Mouse (Mus musculus) cerebellum, postnatal 10 days (tissue): Measurements from ENCODE around the gene Elmo1.

ENCODE experiments used
- DNase-seq, 2 experiments: peaks; one replicate each; pipeline ENCODE4 v3.0.0; 2021; ENCODE audit warnings: mixed read lengths in 2 of 2

The Elmo1 gene

DNA sequence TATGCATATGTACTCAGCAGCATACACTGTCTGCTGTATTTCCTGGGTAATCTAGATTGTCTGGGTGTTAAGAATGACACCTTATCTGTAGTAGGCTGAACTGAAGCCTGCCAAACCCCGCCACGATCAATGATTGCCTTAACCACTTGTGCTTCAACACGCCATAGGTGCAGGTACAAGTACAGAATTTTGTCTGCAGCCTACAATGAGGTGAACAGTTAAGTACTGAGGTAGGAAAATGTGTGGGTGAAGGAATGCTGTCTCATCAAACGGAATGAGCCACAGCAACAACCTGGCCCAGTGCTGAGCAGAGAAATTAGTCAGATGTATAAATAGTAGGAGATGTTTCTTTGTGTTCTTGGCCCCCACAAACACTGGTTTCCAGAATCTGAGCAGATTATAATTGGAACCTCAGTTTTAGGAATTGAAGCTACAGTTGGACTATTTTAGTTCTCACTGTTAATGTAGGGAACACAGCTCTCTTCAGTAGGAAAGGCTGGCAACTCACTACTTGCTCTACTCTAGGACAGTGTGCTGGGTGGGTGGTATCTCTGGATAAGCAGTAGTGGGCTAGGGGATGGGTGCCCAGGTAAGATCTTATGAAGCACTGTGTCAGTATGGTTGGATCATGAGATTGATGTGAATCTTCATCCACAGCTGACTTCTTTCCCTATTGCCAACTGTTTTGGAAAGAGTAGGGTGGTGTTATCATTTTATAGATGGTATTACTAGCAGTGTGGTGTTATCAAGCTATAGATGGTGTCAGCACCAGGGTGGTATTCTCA, 4.7 kb downstream of the Elmo1 start:
- DNase-seq: no peak

DNA sequence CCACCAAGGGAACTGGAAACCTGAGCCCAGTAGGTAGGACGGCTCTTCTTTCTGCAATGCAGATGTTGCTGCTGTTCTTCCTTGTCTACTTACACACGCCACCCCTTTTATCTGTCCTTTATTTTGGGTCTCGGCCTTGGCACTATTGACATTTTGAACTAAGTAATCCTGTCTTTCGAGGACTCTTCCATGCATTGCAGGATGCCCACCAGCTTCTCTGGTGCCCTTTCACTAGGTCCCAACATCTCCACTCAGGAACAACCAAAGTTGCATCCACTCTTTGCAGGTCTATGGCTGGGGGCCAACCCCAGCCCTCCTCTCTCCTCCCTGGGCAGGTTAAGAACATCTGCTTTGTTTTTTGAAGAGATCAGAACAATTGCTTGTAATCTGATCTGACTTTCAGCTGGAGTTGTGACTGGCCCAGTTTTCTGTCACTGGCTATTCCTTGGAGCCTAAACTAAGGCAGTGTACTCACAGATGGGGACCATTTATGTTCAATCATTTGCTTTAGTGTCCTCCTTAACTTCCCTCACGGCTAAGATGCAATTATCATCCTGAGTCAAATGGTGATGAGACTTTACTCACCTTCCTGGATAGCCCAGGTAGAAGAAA, 6.7 kb downstream of the Elmo1 start:
- DNase-seq: no peak

DNA sequence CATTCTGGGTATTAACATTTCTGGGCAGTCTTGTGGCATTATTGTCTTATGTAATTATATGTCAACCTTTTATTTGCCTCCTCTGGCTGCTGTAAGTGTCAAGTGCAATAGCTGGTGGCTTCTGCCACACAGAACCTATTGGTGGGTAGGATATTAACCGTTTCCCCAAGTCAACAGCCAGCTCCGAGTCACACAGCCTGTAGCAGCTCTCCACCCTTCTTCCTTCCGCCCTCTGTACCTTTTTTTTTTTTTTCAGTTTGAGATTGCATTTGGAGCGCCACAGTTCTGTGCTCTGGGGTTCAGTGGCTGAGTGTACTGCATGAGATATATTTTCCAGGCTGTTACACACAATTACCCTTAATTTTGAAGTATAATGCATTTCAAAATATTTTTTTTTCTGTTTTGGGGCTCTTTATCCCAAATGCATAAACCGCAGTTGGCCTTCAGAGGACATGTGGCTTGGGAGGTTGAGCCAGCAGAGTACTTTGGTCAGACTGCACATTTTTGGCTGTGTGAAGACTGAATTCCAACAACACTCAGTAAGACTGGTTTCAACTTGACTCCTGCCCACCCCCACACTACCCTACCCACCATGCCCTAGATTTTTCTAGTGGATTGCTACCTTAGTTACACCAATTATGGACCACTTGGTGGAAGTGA, 7.7 kb downstream of the Elmo1 start:
- DNase-seq: no peak

DNA sequence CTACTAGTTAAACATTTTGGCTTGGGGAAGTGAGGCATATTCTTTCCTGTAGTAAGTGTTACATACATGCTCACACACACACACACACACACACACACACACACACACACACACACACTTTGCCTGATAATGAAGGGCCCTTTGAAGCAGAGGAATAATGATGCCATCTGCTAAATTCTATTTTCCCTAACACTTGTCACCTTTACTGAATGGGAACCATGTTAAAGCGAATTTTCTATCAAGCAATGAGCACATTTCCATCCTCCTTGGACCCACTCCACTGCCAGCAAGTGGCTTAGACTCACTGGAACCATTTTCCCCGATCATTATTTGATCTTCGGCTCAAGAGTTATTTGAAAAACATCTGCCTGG, 8.2 kb downstream of the Elmo1 start:
- DNase-seq: no peak

DNA sequence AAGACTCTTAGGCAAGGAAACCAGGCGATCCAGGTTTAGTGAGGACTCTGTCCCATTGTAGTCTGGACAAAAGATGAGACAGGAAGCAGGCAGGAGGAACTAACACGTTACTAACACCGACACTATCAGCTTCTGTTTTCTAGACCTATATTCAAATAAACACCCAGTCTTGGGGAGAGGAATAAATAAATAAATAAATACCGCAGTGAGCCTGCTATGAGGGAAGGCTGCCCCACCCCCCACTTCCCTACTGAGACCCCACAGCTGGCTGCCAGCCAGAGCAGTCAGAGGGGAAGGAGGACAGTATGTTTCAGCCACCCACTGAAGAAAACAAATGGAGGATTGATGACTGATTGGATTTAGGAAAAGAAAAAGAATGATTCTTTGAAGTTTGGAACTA, 9.2 kb downstream of the Elmo1 start:
- peak; percentile 28 to 41 for DNase-seq

DNA sequence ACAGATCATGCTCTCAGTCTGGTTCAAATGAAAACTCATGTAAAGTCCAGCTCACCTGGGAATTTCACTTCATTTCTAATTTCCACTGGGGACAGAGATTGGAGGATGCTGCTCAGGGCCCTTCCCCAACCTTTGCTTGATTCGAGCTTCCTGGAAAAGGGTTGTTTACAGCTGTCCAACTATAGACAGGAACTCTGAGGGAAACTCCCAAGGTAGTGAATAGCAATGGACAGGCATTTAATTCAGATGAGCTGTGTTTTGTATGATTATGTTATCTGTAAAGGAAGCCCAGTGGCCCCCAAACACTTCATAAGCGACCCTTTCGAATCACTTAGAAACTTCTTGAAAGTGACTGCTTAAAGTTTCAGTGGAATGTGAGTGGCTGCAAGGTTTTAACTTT, 10.0 kb downstream of the Elmo1 start:
- no peak for DNase-seq

DNA sequence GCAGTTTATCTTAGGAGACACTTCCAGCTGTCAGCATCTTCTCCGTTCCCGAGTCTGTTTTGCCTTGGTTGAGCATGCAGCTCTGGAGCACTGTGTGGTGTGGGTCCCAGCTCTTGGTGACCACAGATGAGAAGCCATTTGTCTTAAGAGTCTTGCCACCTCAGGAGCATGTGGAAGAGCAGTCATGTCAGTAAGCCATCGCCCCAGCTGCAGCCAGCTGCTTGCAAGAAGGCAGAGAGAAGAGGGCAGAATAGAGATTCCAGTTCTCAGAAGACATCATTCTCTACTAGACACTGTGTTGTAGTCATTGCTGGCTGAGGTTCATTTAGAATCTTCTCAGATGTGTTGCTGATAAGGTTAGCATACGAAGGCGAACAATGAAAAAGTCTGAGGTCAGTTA, 11.3 kb downstream of the Elmo1 start:
- DNase-seq: no peak

DNA sequence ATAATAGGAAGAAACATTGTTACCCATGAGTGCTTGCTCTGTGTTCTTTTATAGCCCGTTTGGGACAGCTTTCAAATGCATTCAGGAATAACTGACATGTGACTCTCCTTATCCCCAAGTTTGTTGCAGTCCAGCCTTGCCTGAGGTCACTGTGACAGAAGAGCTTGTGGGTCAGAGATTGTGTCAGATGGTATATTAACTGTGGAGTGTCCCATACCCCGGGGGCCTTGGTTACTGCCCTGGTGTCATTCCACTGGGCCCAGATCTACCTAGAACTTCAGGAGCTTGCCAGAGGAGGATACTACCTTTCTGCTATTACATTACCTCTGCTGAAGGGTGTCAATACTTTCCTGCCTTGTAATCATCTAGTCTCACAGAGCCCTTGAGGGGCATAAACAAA, 14.4 kb downstream of the Elmo1 start:
- DNase-seq: no peak

DNA sequence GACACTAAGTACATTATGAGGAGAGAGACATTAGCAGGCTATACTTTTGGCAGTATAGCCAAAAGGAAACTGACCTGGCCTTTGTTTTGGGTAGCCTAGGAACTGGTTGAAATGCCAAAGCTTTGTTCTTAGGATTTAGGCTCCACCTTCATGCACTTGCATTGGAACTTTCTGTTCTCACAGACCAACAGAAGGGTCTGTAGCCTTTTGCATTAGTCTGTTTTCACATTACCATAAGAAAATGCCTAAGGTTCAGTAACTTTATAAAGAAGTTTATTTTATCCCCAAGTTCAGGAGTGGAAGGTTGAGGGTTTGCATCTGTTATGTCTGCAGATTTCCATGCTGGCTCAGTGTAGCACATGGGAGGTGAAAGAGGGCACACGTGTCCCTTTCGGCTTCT, 15.6 kb downstream of the Elmo1 start:
- DNase-seq: no peak

DNA sequence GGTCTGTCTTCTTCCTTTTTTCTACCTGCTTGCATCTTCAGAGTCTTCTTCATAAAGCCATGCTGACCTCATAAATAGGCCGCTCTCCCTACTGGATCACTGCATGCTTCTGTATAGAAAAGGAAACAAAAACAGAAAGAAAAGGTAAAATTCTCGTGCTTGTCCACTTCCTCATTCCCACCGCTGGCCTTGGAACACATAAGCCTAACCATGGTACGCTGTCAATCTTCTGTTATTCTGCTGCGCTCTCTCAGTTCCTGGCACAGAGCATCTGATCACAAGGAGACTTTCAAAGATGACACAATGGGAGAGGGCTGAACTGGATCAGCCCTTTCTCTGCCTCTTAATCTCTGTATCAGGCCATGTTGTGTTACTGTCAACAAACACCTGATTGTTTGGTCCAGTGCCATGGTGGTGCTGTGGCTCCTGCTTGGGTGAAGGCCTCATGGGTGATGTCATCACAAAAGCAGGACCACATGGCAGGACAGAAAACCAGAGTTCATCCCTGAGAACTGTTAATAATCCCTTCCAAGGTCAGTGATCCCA, 17.6 kb downstream of the Elmo1 start:
- no peak for DNase-seq

DNA sequence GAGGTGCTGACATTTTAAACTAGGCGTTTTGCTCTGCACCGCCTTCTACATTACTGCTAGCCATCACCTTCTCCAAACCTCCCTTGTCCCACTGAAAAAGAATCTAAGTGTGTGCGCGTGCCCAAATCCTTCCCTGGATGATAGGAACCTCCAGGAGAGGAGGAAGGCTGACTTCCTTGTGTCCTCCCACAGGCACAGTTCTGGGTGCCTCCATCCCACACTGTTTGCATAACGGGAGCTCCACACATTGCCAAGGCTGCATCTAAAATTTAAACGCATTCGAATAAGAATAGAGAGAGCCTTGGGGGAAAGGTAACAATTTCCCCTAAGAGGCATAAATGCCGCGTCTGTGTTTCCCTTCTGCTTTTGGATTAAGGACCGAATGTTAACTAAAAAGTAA, 18.6 kb downstream of the Elmo1 start:
- DNase-seq: no peak

DNA sequence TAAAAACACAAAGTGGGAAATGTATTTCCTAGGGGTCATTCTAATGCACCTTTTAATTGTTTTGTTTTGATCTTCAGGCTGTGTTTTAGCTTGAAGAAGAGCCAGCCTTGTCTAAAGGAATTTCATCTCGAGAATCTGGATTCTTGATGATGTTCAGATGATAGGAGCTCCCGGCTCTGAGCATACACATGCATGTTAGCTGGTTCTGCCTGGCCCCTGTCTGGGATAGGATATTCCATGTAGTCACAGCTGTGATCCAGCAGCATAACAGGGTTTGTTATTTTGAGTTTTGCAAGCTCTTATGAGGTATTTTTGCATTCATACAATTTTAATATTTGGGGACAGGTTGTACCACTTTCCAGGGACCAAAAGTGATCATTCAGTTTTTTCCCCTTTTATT, 19.1 kb downstream of the Elmo1 start:
- DNase-seq: no peak

DNA sequence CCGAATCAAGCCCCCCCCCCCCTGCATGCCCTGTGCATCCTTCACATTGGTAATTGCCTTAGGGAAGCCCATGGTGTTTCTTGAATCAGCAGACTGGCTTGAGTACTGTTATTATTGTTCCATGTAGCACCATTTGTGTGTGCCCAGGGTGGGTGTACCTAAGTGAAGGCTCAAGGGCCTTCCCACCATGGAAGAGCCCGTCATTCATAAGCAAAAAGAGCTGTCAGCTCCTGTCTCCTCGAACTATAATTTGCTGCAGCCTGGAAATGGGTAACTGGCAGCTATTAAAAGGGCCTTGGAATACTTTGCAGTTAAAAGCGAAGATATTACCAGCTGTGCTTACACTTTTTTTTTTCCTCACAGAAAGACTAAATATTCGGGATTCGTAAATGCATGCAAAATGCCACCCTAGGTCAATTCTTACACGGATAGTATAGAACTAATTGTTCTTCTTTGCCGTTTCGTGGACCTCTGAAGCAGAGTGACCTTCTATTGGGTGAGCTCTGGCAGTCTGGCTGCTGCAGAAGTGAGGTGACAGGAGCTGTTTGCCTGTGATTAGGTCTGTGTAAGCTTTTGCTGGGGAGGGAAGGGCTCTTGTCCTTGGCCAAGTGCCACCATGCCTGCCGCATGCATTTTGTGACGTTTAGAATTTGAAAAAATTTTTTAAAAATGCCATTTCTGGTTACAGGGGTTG, 19.7 kb downstream of the Elmo1 start:
- DNase-seq: no peak

DNA sequence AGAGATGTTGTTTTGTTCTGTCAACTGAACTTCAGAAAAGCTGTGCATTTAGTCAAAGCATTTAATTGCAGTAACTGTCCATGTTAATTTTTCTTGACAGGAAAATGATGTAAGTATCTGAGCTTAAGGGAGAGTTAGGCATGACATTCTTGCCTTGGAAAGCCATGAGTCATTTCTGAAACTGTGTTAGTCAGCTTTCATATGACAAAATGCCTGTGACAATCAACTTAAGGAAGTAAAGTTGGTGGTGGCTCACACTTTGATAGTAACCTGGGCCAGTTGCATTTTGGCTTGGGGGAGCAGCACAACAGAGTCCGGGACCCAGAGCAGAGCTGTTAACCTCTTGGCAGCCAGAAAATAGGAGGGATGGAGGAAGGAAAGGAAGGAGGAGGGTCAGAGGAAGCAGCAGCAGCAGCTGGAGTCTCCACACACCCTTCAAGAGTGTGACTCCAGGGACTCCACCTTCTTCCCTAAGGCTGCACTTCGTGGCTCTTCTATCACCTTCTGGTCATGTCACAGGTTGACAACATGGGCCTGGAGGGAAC, 20.9 kb downstream of the Elmo1 start:
- DNase-seq: no peak

DNA sequence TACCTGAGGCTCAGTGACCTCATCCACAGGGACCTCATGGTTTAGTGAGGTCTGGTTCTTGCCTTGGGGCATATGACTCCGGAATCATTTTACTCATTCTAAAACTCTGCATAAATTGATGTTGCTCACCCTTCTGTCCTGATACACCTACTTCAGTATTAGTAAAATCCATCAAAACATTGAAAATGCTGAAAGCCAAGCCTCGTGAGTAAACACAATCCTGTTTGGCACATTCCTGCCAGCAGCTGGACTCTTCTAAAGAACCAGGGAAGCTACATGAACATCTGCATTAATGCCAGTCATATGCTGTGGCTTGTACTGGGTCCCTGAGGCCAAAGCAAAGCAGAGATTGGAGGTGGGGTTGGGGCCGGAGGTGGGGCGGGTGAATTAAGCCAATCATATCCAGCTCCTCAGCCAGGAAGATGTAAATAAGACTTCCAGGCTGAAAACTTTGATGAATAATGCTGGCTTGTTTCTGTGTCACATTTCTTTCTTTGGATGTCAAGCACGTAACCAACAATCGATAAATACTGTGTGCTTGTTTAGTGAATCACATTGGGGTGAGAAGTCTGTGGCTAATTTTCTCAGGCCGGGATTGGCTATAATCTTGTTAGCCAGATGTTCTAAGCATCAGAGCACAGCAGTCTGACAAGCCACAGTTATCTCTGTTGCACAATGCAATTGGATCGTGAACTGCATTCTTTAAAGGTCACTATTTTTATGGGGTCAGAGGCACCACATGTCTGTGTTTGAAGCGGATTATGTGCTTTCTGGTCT, 24.9 kb downstream of the Elmo1 start:
- DNase-seq: no peak

DNA sequence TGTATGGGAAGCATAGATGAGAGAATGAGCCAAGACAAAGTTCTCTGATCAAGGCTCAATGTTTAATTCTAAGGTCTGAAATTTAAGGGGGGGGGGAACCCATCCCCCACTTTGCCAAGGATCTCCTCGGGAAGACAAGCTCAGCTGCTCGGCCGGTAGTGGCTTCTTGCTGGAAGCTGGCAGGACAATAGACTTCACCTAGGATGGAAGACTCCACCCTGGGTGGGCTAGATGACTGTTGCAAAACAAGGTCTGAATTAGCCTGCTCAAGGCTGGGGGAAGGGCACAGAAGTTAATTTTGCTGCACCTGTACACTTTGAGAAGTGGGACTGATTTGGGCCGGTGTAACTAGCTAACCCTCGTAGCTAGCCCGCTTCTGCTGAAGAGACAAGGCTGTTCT, 25.6 kb downstream of the Elmo1 start:
- no peak for DNase-seq

DNA sequence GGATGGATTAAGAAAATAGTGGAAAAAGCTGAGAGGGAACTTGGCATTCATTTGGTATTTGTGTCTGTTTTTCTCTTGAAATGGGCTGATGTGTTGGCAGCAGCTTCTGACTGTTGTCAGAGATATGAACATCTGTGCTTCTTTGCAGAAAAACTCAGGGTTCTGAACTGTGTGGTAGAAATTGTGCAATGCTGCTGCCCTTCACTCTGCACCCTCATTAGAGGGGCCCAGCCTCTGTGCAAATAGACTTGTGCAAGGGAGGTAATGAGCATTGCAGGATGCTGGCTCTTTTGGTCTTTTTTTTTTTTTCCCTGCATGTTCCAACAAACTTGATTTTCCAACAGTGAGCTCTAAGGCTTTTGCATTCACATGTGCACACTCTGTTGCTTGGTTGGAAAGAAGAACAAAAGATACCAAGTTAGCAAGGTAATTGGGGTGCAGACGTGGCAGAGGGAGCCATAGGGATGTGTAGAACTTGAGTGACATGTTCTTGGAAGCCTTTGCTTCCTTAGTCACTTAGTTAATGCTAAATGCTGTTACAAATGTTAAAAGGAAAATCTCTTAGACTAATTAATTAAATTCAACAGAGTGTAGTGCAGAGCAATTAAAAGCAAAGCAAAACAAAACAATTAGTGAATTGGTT, 26.6 kb downstream of the Elmo1 start:
- DNase-seq: no peak

DNA sequence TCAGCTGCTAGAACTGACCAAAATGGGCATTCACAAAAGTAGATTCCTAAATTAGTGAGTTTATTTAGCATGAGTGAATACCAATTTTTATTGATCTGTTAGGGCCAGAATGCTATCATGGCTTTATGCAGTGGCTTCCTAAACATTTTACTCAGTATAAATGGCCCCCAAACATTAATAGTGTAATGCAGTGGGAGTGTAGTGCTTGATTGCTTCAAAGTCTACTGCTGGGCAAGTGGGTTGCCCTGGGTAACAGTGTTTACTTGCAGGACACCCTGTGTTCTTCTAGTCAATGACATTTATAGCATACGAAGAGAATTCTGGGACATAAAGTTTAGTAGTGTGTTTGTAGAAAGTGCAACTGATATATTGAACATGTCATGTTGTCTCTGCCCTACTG, 27.3 kb downstream of the Elmo1 start:
- no peak for DNase-seq

DNA sequence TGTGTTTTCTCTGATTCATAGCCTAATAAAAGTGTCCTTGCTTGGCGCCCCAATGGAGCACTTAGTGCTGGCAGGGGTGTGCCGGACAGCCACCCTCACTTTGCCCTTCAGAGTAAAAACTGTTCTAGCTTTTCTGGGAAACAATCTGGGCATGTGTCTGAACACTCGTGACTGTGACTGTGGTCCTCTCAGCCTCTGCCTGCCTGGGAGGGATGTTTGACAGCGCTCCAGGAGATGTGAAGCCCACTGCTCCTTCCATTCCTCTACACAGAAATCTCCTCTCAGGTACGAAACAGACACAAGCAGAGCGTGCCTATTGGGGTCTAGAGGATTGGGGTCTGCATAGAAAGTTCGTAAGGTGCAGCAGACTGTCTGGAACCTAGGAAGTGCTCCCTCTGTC, 28.5 kb downstream of the Elmo1 start:
- no peak for DNase-seq

DNA sequence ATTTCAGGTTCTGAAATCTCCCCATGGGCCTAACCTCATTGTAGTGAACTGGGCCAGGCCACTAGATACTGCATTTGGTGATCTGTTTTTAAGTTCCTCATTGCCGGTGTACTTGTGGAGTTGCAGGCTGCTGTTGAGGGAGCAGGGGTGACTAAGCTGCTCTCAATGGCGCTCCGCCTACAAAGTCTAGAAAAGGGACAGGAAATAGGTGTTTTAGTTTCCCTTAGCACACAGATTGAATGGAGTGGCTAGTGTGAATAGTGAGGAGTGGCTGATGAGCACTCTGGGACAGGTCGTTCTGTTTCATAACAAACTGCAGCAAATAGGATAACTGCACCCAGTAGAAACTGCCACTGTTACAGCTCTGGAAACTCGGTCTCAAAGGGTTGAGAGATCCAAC, 30.3 kb downstream of the Elmo1 start:
- DNase-seq: no peak

DNA sequence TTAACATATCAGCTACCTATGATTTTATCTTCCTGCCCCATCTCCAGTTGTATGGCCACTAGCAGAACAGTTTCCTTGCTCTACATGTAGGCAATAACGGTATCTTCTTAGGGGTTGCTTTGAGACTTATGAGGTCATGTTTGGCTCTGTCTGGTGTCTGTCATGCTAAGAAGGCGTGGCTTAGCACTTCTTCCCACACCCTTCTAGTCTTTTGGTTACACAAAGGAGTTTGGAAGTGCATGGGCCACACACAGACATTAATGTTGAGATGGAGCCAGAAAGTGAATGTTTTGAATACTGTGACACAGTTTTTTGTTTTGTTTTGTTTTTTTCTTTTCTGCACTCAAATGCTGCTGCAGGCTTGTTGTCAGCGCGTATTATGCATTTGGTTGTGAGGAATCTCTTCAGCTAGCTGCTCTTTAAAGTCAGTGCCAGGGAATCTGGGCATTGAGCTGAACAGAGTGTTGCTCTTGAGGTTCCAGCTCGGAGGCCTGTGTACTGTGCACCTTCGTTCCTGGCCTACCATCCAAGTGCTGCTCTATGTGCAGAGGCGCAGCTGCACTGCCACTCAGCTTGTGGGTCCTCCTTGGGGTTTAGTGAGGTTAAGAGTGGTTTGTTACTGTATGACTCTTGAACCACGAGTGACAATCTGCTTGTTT, 31.1 kb downstream of the Elmo1 start:
- DNase-seq: no peak
